Mouse (Mus musculus): Measurements from ENCODE around the gene Pde5a.

The Pde5a gene

GRCm38 (mm10) chr3:122728852-122729600, at the start of gene Pde5a:
Pde5a (plus strand) TSS chr3:122728947.
- DNase-seq (ENCODE audit: low spot score), result peak; percentile 90

GRCm38 (mm10) chr3:122680851-122681250, 47.9 kb upstream of the Pde5a start:
- no peak for DNase-seq (ENCODE audit: low spot score)

- DNase-seq (ENCODE audit: low spot score), result no peak
Measured at GRCm38 (mm10) chr3:122682352-122682751, 46.4 kb upstream of the Pde5a start.

GRCm38 (mm10) chr3:122684832-122685231, 43.9 kb upstream of the Pde5a start:
- DNase-seq (ENCODE audit: low spot score), result peak; percentile 7

- DNase-seq (ENCODE audit: low spot score), result no peak
Measured at GRCm38 (mm10) chr3:122693039-122693438, 35.7 kb upstream of the Pde5a start.

GRCm38 (mm10) chr3:122695870-122696269, 32.9 kb upstream of the Pde5a start:
- no peak for DNase-seq (ENCODE audit: low spot score)

- DNase-seq (ENCODE audit: low spot score), result no peak
Measured at GRCm38 (mm10) chr3:122696672-122697071, 32.1 kb upstream of the Pde5a start.

GRCm38 (mm10) chr3:122704209-122704608, 24.5 kb upstream of the Pde5a start:
- DNase-seq (ENCODE audit: low spot score), result peak; percentile 55

- no peak for DNase-seq (ENCODE audit: low spot score)
Measured at GRCm38 (mm10) chr3:122705246-122705645, 23.5 kb upstream of the Pde5a start.

- no peak for DNase-seq (ENCODE audit: low spot score)
Measured at GRCm38 (mm10) chr3:122708485-122708884, 20.3 kb upstream of the Pde5a start.

GRCm38 (mm10) chr3:122710141-122710540, 18.6 kb upstream of the Pde5a start:
- no peak for DNase-seq (ENCODE audit: low spot score)

- no peak for DNase-seq (ENCODE audit: low spot score)
Measured at GRCm38 (mm10) chr3:122718631-122719030, 10.1 kb upstream of the Pde5a start.

GRCm38 (mm10) chr3:122721522-122721921, 7.2 kb upstream of the Pde5a start:
- DNase-seq (ENCODE audit: low spot score), result no peak

GRCm38 (mm10) chr3:122729601-122729959, 833 bp downstream of the Pde5a start:
- peak; percentile 69 for DNase-seq (ENCODE audit: low spot score)

- peak; percentile 78 for DNase-seq (ENCODE audit: low spot score)
Measured at GRCm38 (mm10) chr3:122729960-122730740, 1.4 kb downstream of the Pde5a start.

- DNase-seq (ENCODE audit: low spot score), result no peak
Measured at GRCm38 (mm10) chr3:122730741-122731235, 2.0 kb downstream of the Pde5a start.

- no peak for DNase-seq (ENCODE audit: low spot score)
Measured at GRCm38 (mm10) chr3:122733806-122734205, 5.1 kb downstream of the Pde5a start.

- DNase-seq (ENCODE audit: low spot score), result no peak
Measured at GRCm38 (mm10) chr3:122734329-122734728, 5.6 kb downstream of the Pde5a start.

- no peak for DNase-seq (ENCODE audit: low spot score)
Measured at GRCm38 (mm10) chr3:122739460-122739859, 10.7 kb downstream of the Pde5a start.

- DNase-seq (ENCODE audit: low spot score), result no peak
Measured at GRCm38 (mm10) chr3:122744265-122744664, 15.5 kb downstream of the Pde5a start.

GRCm38 (mm10) chr3:122747921-122748700, 19.4 kb downstream of the Pde5a start:
- no peak for DNase-seq (ENCODE audit: low spot score)

- peak; percentile 13 for DNase-seq (ENCODE audit: low spot score)
Measured at GRCm38 (mm10) chr3:122763240-122763761, 34.6 kb downstream of the Pde5a start.
